Mouse (Mus musculus): ENCODE measurements at regions not wholly inside any gene's neighbourhood (a gene's known extent, or its start where the extent isn't known, plus 50 kb on each side); places are given as distances from the start of the nearest gene placed in this dataset.

GRCm38 (mm10) chr5:93328059-93328458 is 61.0 kb downstream of the Ccng2 start:
- peak; percentile 38 for DNase-seq (ENCODE audit: low read depth, low spot score)

- no peak for DNase-seq (ENCODE audit: low read depth, low spot score)
These were observed 63.8 kb downstream of the Ccng2 start for GRCm38 (mm10) chr5:93330851-93331250.

GRCm38 (mm10) chr5:93353101-93353500 is 86.0 kb downstream of the Ccng2 start:
- peak; percentile 5 for DNase-seq (ENCODE audit: low read depth, low spot score)

All from WW6 (cell line).